Mouse (Mus musculus): ENCODE data around the gene Efna4.

The Efna4 gene

GRCm38 (mm10) chr3:89337721-89338578, at the start of gene Efna4:
Gene Efna4, minus strand, starts transcription at chr3:89338028.
- DNase-seq = peak; percentile 59

- DNase-seq = no peak
Observed at GRCm38 (mm10) chr3:89386438-89387420, 48.9 kb upstream of the Efna4 start.

- no peak for DNase-seq
Observed at GRCm38 (mm10) chr3:89385451-89385850, 47.6 kb upstream of the Efna4 start.

GRCm38 (mm10) chr3:89384331-89385076, 46.7 kb upstream of the Efna4 start:
- no peak for DNase-seq

- DNase-seq = no peak
Observed at GRCm38 (mm10) chr3:89383651-89384255, 45.9 kb upstream of the Efna4 start.

GRCm38 (mm10) chr3:89382950-89383349, 45.1 kb upstream of the Efna4 start:
- no peak for DNase-seq

- no peak for DNase-seq
Observed at GRCm38 (mm10) chr3:89382033-89382882, 44.4 kb upstream of the Efna4 start.

GRCm38 (mm10) chr3:89381233-89381632, 43.4 kb upstream of the Efna4 start:
- no peak for DNase-seq

- no peak for DNase-seq
Observed at GRCm38 (mm10) chr3:89380711-89381110, 42.9 kb upstream of the Efna4 start.

GRCm38 (mm10) chr3:89380291-89380690, 42.5 kb upstream of the Efna4 start:
- no peak for DNase-seq

GRCm38 (mm10) chr3:89379388-89380131, 41.7 kb upstream of the Efna4 start:
- no peak for DNase-seq

GRCm38 (mm10) chr3:89378394-89379067, 40.7 kb upstream of the Efna4 start:
- peak; percentile 71 for DNase-seq

GRCm38 (mm10) chr3:89377831-89378230, 40.0 kb upstream of the Efna4 start:
- DNase-seq = no peak

- DNase-seq = no peak
Observed at GRCm38 (mm10) chr3:89373581-89374231, 35.9 kb upstream of the Efna4 start.

GRCm38 (mm10) chr3:89367338-89367737, 29.5 kb upstream of the Efna4 start:
- no peak for DNase-seq

GRCm38 (mm10) chr3:89365486-89366414, 27.9 kb upstream of the Efna4 start:
- no peak for DNase-seq

GRCm38 (mm10) chr3:89365153-89365485, 27.3 kb upstream of the Efna4 start, which contains the start of gene Dcst1:
Gene Dcst1, minus strand, starts transcription at chr3:89365253.
- no peak for DNase-seq

GRCm38 (mm10) chr3:89364631-89365030, 26.8 kb upstream of the Efna4 start:
- no peak for DNase-seq
